Mouse (Mus musculus) gastrocnemius, postnatal 36 days (tissue): ENCODE measurements around the gene Zic1. TPM values are rescaled to one million over a fixed set of nuclear protein-coding genes. Genes with fewer than 3 reads are reported as not detected.

Source experiments
- DNase-seq, 2 experiments: peaks; one replicate each; pipeline ENCODE4 v3.0.0; 2022
- intact Hi-C: fragments of 180-260 bp; cut with DNase I; formaldehyde crosslinking; loops from one replicate; pipeline ENCODE4 v1.15.1; 2025
- total RNA-seq, 2 experiments: library from RNA; stranded (reverse); gene quantifications; 2 replicates each; pipeline ENCODE4 v1.2.3; 2021

The Zic1 gene
- total RNA-seq, 2 experiments from 2014 or later: 1.3 to 2.8 TPM

- DNase-seq: no peak
- intact Hi-C loops: no loop called here
These were observed 19.3 kb upstream of the Zic1 start for GRCm38 (mm10) chr9:91384693-91385560.

- intact Hi-C loops: no loop called here
- no peak for DNase-seq
These were observed 18.5 kb upstream of the Zic1 start for GRCm38 (mm10) chr9:91384136-91384500.

DNA sequence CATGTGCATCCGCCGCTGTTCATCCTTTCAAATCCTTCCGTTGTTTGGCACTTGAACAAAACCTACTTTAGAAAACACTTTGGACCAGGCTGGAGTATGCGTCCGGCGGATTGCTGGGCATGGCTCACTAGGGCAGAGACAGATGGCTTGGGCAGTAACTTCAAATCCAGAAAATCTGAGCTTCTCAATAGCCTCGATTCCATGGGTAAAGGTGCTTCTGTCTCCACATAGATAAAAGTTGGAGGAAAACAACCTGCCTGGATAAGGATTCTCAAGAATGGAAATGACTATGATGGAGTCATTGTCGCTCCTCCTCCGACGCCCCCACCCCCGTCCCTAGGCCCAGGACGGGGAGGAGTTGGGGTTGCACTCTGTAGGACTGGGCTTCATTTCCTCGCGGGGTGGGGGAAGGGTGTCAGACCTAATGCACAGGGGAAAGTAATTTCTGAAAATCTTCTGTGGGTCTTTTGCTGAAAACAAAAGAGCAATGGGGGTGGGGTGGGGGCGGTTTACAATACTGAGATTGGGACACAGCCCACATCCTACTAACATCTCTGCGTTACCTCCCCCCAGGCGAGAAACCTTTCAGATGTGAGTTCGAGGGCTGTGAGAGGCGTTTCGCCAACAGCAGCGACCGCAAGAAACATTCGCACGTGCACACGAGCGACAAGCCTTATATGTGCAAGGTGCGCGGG, 18.0 kb upstream of the Zic1 start:
- intact Hi-C loops: no loop called here
- DNase-seq: no peak

GRCm38 (mm10) chr9:91382471-91383255, 17.1 kb upstream of the Zic1 start:
- intact Hi-C loops: no loop called here
- no peak for DNase-seq

- intact Hi-C loops: no loop called here
- DNase-seq: no peak
These were observed 16.4 kb upstream of the Zic1 start for GRCm38 (mm10) chr9:91382111-91382379.

DNA sequence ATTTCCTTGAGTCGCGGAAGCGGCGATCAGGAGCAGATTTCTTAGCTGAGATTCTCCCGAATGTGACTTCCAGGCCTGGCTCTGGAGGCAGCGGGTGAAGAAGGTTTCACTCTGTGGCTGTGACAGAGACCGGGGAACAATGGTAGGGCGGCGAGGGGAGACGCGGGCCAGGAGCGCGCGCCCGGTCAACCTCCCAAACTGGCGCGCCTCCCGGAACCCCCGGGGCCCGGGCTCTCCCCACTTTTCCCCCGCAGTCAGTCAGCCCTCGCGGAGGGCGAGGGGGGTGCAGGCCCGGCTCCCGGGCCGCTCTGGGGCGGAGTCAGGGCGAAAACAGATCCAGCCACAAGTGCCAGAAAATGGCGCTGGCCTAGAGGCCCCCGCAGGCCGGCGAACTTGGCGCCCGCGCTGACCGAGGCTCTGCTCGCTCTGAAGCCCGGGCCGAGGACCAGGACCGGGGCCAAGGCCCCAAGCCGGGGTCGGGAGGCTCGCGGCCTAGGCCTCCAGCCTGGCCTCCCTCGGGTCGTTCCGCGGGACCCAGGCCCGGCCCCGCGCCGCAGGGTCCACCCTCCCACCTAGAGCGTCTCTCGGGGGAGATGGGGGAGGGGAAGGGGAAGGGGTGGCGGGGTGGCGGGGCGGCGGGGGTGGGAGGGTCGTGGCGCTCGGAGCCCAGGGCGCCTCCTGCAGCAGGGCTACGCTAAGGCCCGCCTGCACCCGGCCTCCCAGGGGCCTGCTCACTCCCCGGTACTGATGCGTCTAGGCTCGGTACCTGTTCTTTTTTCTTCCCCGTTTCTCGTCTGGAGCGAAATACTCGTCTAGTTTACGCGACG, 15.9 kb upstream of the Zic1 start:
- intact Hi-C loops: no loop called here
- no peak for DNase-seq

GRCm38 (mm10) chr9:91380458-91380914, 14.9 kb upstream of the Zic1 start:
- DNase-seq: no peak
- intact Hi-C loops: no loop called here

- DNase-seq: no peak
- intact Hi-C loops: no loop called here
These were observed 14.3 kb upstream of the Zic1 start for GRCm38 (mm10) chr9:91379781-91380457.

GRCm38 (mm10) chr9:91379300-91379635, 13.7 kb upstream of the Zic1 start:
- DNase-seq: no peak
- intact Hi-C loops: no loop called here

GRCm38 (mm10) chr9:91378411-91379299, 13.0 kb upstream of the Zic1 start:
- intact Hi-C loops: no loop called here
- no peak for DNase-seq

- no peak for DNase-seq
- intact Hi-C loops: no loop called here
These were observed 12.2 kb upstream of the Zic1 start for GRCm38 (mm10) chr9:91377873-91378150.

DNA sequence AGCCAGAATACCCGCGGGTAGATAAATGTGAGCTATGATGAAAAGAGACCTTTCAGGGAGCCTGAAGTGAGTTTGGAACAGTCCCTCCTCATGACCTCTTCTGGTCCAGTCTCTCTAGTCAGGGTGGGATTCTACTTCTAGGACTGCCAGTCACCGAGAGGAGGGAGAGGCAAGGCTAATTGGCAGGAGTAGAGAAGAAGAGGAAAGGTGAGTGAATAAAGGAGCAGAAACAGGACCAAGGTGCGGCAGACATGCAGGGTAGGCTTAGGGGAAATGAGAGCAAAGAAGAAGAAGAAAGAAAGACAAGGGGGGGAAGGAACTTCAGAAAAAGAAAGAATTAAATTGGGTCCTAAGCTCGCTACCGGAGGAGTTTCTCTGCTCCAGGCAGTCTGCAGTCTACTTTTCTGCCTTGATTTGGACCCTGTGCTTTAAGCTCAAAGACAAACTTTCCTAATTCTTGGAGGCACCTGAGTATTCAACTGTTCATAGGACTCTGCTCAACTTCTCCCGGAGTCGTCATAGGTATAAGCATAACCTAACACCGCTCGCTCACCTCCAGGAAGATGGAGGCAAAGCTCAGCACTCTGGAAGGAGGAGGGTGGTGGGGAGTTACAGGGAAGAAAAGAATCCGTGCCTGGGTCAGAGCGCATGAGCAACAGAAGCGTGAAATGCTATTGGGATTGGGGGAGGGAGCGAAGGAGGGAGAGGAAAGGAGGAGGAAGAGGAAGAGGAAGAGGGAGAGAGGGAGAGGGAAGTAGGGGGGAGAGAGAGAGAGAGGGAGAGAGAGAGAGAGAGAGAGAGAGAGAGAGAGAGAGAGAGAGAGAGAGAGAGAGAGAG, 11.6 kb upstream of the Zic1 start:
- DNase-seq: no peak
- intact Hi-C loops: no loop called here

- DNase-seq: no peak
- intact Hi-C loops: no loop called here
These were observed 9.1 kb upstream of the Zic1 start for GRCm38 (mm10) chr9:91374665-91375064.

DNA sequence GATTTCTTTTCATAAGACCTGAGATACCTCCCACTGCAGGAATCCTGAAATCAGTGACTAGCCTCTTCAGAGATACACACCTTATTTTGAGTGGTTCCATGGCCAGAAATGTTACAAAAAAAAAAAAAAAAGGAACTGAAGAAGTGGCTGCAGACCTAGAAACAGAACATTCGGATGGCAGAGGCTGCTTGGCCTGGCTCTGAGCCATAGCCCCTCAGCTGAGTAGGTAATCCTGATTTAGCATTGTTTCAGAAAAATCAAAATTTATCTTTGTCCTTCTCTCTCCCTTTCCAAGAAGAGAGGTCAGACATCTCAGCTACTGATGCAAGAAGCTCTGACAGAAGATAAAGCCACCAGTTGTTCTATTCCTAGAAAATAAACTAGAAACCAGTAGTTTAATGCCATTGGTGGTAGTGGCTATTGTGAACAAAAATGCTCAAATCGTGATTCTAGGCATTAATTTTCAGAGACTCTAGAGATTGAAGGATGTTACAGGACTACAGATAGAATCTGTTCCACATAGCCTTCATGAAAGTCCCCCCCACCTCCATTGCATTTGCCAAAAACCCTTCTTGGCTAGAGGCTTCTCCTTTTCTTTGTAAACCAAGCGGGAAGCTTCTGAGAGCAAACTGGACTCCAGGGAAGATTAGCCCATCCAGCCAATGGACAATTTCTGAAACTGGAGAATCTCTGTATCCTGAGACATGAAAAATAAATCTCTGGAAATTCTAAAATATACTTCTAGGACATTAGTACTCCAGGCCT, 8.4 kb upstream of the Zic1 start:
- intact Hi-C loops: no loop called here
- no peak for DNase-seq

DNA sequence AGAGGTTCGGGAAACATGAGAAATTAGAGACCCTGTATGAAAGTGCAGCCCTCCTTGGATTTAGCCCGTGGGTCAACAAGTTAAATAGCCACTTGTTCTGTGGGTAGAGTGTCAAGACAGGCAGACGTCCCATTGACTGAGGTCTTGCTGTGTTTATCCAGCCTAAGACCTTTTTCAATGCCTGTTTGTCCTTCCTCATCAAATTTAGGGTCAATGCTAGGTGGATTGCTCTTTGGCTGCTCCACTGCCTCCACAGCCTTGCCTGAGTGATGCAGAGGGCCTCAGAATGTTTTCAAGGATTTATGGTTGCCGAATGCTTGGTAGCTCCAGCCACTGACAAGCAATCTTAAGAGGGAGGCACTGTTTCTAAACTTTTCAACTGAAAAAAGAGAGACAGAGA, 6.0 kb upstream of the Zic1 start:
- DNase-seq: no peak

GRCm38 (mm10) chr9:91371011-91371410, 5.4 kb upstream of the Zic1 start:
- no peak for DNase-seq
- intact Hi-C loops: no loop called here

More for the DNA sequence above, 6.0 kb upstream of the Zic1 start:
- intact Hi-C loops: no loop called here

DNA sequence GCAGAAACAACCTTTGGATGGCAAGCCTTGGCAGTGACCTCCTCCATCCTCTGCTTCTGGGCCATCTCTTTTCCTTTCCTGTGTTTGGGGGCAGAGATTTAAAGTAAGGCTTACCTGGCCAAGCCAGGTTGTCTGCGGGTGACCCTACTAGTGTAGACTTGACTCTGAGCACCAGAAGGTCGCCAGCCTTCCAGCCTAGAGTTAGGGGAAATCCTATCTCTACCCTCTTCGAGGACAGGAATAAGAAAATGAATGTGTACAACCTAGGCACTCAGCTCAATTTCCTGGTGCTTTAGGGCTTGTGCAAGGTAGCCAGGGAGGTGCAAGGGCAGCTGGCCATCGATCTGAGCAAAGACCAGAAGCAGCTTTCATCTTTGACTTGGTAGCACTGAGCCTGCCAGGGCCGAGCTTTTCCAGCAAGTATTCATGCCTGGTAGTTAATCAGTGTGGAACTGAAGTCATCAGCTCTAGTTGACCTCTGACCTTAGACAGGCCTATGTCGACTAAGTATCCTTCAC, 4.6 kb upstream of the Zic1 start:
- no peak for DNase-seq
- intact Hi-C loops: no loop called here
